In genomic region chr7:70591361-70592256, GRCm38 (mm10) we compare ENCODE assay signal across 18 mouse cellular contexts.
DNase-seq lines count a peak whose midpoint lies in the region; ATAC-seq lines count a peak whose summit lies in the region.
"Had no signal": no experiment of that assay in that cellular context is flagged by ENCODE, and none has a peak within 500 bp of the region (broad histone marks: within the 10 kb centered on the region; RNA-seq: fewer than 3 reads in every experiment).

No protein-coding gene starts in this region.

- no peak for ATAC-seq in forebrain, embryonic 12.5 days (ENCODE audit: low FRiP score)
- no peak for ATAC-seq in forebrain, embryonic 15.5 days (replicated peaks)
- no peak for ATAC-seq in hindbrain, embryonic 13.5 days (ENCODE audit: low FRiP score)
- ATAC-seq in liver, embryonic 12.5 days = no peak
- ATAC-seq: intestine, postnatal 0 days had no signal

- H3K9ac ChIP-seq in forebrain, embryonic 12.5 days = no peak overlapping the region
- H3K9ac ChIP-seq in forebrain, embryonic 15.5 days (replicated peaks) = no peak overlapping the region
- no peak overlapping the region for H3K9ac ChIP-seq in hindbrain, embryonic 13.5 days
- no peak overlapping the region for H3K9ac ChIP-seq in liver, embryonic 12.5 days
- H3K9ac ChIP-seq: hindbrain, embryonic 14.5 days; liver, embryonic 14.5 days had no signal

- 0 out of 2 replicates have a peak overlapping the region, but pooled peaks have one; percentile 6 for H3K4me2 ChIP-seq in forebrain, embryonic 12.5 days
- H3K4me2 ChIP-seq in forebrain, embryonic 15.5 days (replicated peaks) = no peak overlapping the region
- H3K4me2 ChIP-seq in hindbrain, embryonic 13.5 days = no peak overlapping the region
- H3K4me2 ChIP-seq in liver, embryonic 12.5 days = no peak overlapping the region
- H3K4me2 ChIP-seq: hindbrain, embryonic 14.5 days had no signal

- no peaks in the 10 kb centered on the region for H3K36me3 ChIP-seq in forebrain, embryonic 12.5 days (replicated peaks)
- H3K36me3 ChIP-seq in forebrain, embryonic 15.5 days = no peaks in the 10 kb centered on the region
- no peaks in the 10 kb centered on the region for H3K36me3 ChIP-seq in hindbrain, embryonic 10.5 days
- no peaks in the 10 kb centered on the region for H3K36me3 ChIP-seq in hindbrain, embryonic 13.5 days
- H3K36me3 ChIP-seq in liver, embryonic 12.5 days = no peaks in the 10 kb centered on the region
- H3K36me3 ChIP-seq: embryonic facial prominence, embryonic 10.5 days had no signal

- H3K9me3 ChIP-seq in forebrain, embryonic 12.5 days = no peaks in the 10 kb centered on the region
- no peaks in the 10 kb centered on the region for H3K9me3 ChIP-seq in forebrain, embryonic 15.5 days
- 0 out of 2 replicates have a peak, but pooled peaks cover 2% of the 10 kb centered on the region for H3K9me3 ChIP-seq in hindbrain, embryonic 10.5 days
- H3K9me3 ChIP-seq in hindbrain, embryonic 13.5 days = no peaks in the 10 kb centered on the region
- H3K9me3 ChIP-seq in liver, embryonic 12.5 days (replicated peaks) = no peaks in the 10 kb centered on the region
- H3K9me3 ChIP-seq: embryonic facial prominence, embryonic 10.5 days had no signal

- H3K27ac ChIP-seq in forebrain, embryonic 12.5 days = no peak overlapping the region
- no peak overlapping the region for H3K27ac ChIP-seq in forebrain, embryonic 15.5 days (replicated peaks)
- peak overlapping the region; percentile 53 for H3K27ac ChIP-seq in hindbrain, embryonic 10.5 days
- no peak overlapping the region for H3K27ac ChIP-seq in hindbrain, embryonic 13.5 days
- no peak overlapping the region for H3K27ac ChIP-seq in liver, embryonic 12.5 days
- H3K27ac ChIP-seq: embryonic facial prominence, embryonic 10.5 days; hindbrain, embryonic 14.5 days; liver, embryonic 14.5 days had no signal

- DNase-seq in hindbrain, embryonic 10.5 days (ENCODE audit: low spot score) = no peak
- peak; percentile 75 for DNase-seq in ES-CJ7 (ENCODE audit: low read depth, low spot score)
- peak; percentile 45 for DNase-seq in embryo, embryonic 11 days
- DNase-seq in cerebellum, postnatal 14 days = no peak
- DNase-seq: adrenal gland, postnatal 10 days; cerebellum, adult 8-10 months; kidney, postnatal 25 days; lung, postnatal 14 days; thymus, adult 2 months had no signal

- peaks cover 46% of the 10 kb centered on the region for H3K27me3 ChIP-seq in forebrain, embryonic 12.5 days
- H3K27me3 ChIP-seq in forebrain, embryonic 15.5 days = peaks cover 24% of the 10 kb centered on the region; the same call in 1 of the 2 replicates
- 0 out of 2 replicates have a peak, but pooled peaks cover 9% of the 10 kb centered on the region for H3K27me3 ChIP-seq in hindbrain, embryonic 10.5 days (ENCODE audit: insufficient read depth, poor library complexity, severe bottlenecking)
- 0 out of 2 replicates have a peak, but pooled peaks cover 12% of the 10 kb centered on the region for H3K27me3 ChIP-seq in hindbrain, embryonic 13.5 days
- no peaks in the 10 kb centered on the region for H3K27me3 ChIP-seq in liver, embryonic 12.5 days (replicated peaks)

- WGBS in forebrain, embryonic 12.5 days = 4% methylated on average over 13 of the region's 13 CpGs
- 11% methylated on average over 13 of the region's 13 CpGs for WGBS in forebrain, embryonic 15.5 days
- 17% methylated on average over 13 of the region's 13 CpGs for WGBS in hindbrain, embryonic 10.5 days
- WGBS in hindbrain, embryonic 13.5 days = 21% methylated on average over 13 of the region's 13 CpGs
- WGBS in liver, embryonic 12.5 days (ENCODE audit: insufficient replicate concordance) = 35% methylated on average over 13 of the region's 13 CpGs

- H3K4me3 ChIP-seq in forebrain, embryonic 12.5 days (replicated peaks) = no peak overlapping the region
- H3K4me3 ChIP-seq in forebrain, embryonic 15.5 days = no peak overlapping the region
- H3K4me3 ChIP-seq in hindbrain, embryonic 10.5 days = no peak overlapping the region
- no peak overlapping the region for H3K4me3 ChIP-seq in hindbrain, embryonic 13.5 days
- H3K4me3 ChIP-seq in liver, embryonic 12.5 days = no peak overlapping the region
- H3K4me3 ChIP-seq: embryonic facial prominence, embryonic 10.5 days; erythroblast, embryonic 14.5 days had no signal

- peaks cover 20% of the 10 kb centered on the region; the same call in 1 of the 2 replicates for H3K4me1 ChIP-seq in forebrain, embryonic 12.5 days
- H3K4me1 ChIP-seq in forebrain, embryonic 15.5 days = no peaks in the 10 kb centered on the region
- H3K4me1 ChIP-seq in hindbrain, embryonic 10.5 days (replicated peaks) = peaks cover 27% of the 10 kb centered on the region
- 0 out of 2 replicates have a peak, but pooled peaks cover 5% of the 10 kb centered on the region for H3K4me1 ChIP-seq in hindbrain, embryonic 13.5 days (replicated peaks)
- no peaks in the 10 kb centered on the region for H3K4me1 ChIP-seq in liver, embryonic 12.5 days

Comparison
In these comparisons a context has a peak if more than half of its experiments do, and no peak if none do; other contexts are left out.
1. DNase-seq: peak in ES-CJ7 (single experiment) and embryo, embryonic 11 days (single experiment); none in hindbrain, embryonic 10.5 days (single experiment) and cerebellum, postnatal 14 days (0 of 2).